Mouse (Mus musculus): ENCODE data around the gene Aloxe3. TPM values are rescaled to one million over a fixed set of nuclear protein-coding genes. Genes with fewer than 3 reads are reported as not detected.

The Aloxe3 gene
- polyA plus RNA-seq, 1 experiment: not detected

- no peak overlapping the region for H3K4me3 ChIP-seq (ENCODE audit: insufficient read depth, low read depth, low read length)
- no peaks in the 10 kb centered on the region for H3K4me1 ChIP-seq (ENCODE audit: control insufficient read depth, insufficient read depth, insufficient read length, low read length)
- no peak overlapping the region for H3K27ac ChIP-seq (replicated peaks; ENCODE audit: low read depth, low read length)
These were observed 21.9 kb downstream of the Aloxe3 start for GRCm38 (mm10) chr11:69147546-69147945.

DNA sequence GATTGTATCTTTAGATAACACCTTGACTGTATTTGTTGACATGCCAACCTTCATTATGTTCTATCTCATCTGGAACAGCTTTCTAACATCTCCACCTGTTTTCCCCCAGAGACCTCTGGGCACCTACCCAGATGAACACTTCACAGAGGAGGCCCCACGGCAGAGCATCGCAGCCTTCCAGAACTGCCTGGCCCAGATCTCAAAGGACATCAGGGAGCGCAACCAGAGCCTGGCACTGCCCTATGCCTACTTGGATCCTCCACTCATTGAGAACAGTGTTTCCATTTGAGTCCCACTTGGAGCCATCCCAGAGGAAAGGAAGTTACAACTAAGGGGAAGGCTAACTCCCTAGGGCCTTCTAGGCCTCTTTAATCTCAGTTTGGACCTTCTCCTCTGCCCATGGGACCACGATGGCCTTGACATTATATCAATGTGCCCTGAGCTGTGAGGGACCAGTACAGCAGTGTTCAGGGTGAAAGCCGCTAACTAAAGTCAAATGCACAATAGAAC lies 22.8 kb downstream of the Aloxe3 start:
- Histone ChIP-seq H3K27ac (replicated peaks; ENCODE audit: low read depth, low read length) (no peak overlapping the region), H3K4me3 (ENCODE audit: insufficient read depth, low read depth, low read length) (no peak overlapping the region), H3K4me1 (ENCODE audit: control insufficient read depth, insufficient read depth, insufficient read length, low read length) (no peaks in the 10 kb centered on the region)

DNA sequence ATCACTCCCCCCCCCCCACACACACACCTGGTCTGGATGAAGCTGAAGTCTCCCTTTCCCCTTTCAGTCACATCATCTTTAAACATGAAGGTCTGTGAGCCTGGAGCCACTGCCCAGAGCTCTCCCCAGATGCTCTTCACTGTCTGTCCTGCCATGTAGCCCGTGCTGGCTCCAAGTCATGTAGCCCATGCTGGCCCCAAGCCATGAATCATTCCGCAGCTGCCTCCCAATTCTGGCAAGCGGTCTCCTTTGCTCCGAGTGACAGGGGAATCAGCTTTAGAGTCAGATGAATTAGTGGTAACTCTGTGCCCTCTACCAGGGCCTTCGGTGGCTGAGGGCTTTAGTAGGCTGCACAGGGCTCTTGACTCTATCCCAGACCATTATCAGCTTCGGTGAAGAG lies 24.0 kb downstream of the Aloxe3 start:
- Histone ChIP-seq H3K4me1 (ENCODE audit: control insufficient read depth, insufficient read depth, insufficient read length, low read length) (no peaks in the 10 kb centered on the region), H3K27ac (replicated peaks; ENCODE audit: low read depth, low read length) (no peak overlapping the region), H3K4me3 (ENCODE audit: insufficient read depth, low read depth, low read length) (no peak overlapping the region)

DNA sequence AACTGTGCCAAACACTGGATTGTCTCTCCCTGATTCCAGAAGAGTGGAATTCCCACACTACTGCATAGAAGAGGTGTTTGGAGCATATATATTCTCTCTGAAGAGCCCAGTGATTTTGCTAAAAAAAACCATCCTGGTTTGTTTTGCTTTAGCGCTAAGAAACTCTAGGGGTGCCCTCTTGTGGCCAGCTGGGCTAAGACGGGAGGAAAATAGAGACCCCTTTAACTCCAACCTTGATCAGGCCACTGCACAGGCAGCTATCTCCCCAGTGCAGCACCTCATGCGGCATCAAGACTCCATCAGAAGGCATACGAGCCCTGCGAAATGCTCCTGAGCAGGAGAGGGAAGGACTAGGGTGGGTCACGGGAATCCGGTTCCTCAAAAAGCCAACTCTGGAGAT lies 24.7 kb downstream of the Aloxe3 start:
- no peak overlapping the region for H3K27ac ChIP-seq (replicated peaks; ENCODE audit: low read depth, low read length)
- no peak overlapping the region for H3K4me3 ChIP-seq (ENCODE audit: insufficient read depth, low read depth, low read length)
- H3K4me1 ChIP-seq (ENCODE audit: control insufficient read depth, insufficient read depth, insufficient read length, low read length): no peaks in the 10 kb centered on the region

DNA sequence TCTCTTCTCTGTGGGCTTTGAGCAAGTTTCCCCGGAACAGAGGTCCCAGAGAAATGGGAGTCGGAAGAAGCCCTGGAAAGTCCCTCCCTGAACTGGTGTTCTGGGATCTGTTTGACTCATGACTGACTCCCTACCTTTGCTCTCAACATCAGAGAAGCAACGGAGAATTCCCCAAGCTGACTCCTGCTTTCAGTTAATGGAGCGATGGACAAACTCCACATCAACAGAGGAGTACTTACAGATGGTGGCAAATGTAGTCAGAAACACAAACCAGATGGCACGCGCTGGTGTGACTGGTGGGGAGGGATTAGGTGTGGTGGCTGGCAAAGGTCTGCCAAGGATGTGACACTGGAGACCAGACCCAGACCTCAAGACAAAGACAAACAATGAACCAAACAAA lies 25.3 kb downstream of the Aloxe3 start:
- H3K27ac ChIP-seq (replicated peaks; ENCODE audit: low read depth, low read length): no peak overlapping the region
- H3K4me1 ChIP-seq (ENCODE audit: control insufficient read depth, insufficient read depth, insufficient read length, low read length): no peaks in the 10 kb centered on the region
- H3K4me3 ChIP-seq (ENCODE audit: insufficient read depth, low read depth, low read length): no peak overlapping the region

- H3K4me3 ChIP-seq (ENCODE audit: insufficient read depth, low read depth, low read length): no peak overlapping the region
- no peak overlapping the region for H3K27ac ChIP-seq (replicated peaks; ENCODE audit: low read depth, low read length)
- H3K4me1 ChIP-seq (ENCODE audit: control insufficient read depth, insufficient read depth, insufficient read length, low read length): no peaks in the 10 kb centered on the region
These were observed 28.1 kb downstream of the Aloxe3 start for GRCm38 (mm10) chr11:69153831-69154230.

GRCm38 (mm10) chr11:69155351-69155750 lies 29.7 kb downstream of the Aloxe3 start:
- Histone ChIP-seq H3K4me3 (ENCODE audit: insufficient read depth, low read depth, low read length) (no peak overlapping the region), H3K4me1 (ENCODE audit: control insufficient read depth, insufficient read depth, insufficient read length, low read length) (no peaks in the 10 kb centered on the region), H3K27ac (replicated peaks; ENCODE audit: low read depth, low read length) (no peak overlapping the region)

- Histone ChIP-seq H3K4me3 (ENCODE audit: insufficient read depth, low read depth, low read length) (no peak within 1 kb of the TSS), H3K4me1 (ENCODE audit: control insufficient read depth, insufficient read depth, insufficient read length, low read length) (no peaks in the 10 kb centered on the region), H3K27ac (replicated peaks; ENCODE audit: low read depth, low read length) (no peak within 1 kb of the TSS)
These were observed 31.1 kb downstream of the Aloxe3 start, which contains the start of gene Alox12b for GRCm38 (mm10) chr11:69156800-69157199. TSS of gene Alox12b (plus strand) at chr11:69156989.

DNA sequence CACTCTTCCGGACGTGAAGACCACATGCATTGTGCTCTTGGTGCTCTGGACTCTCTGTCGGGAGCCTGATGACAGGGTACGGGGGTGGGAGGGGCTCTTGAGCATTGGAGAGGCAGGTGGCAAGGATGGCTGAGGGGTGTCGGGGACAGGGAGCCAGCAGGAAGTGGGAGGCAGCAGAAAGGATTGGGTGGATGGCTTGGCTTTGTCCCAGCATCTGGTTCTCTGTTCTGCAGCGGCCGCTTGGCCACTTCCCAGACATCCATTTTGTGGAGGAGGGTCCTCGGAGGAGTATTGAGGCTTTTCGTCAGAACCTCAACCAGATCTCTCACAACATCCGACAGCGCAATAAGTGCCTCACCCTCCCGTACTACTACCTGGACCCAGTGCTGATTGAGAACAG lies 43.6 kb downstream of the Aloxe3 start:
- Histone ChIP-seq H3K4me3 (ENCODE audit: insufficient read depth, low read depth, low read length) (no peak overlapping the region), H3K4me1 (ENCODE audit: control insufficient read depth, insufficient read depth, insufficient read length, low read length) (no peaks in the 10 kb centered on the region), H3K27ac (replicated peaks; ENCODE audit: low read depth, low read length) (no peak overlapping the region)

- H3K27ac ChIP-seq (replicated peaks; ENCODE audit: low read depth, low read length): no peak overlapping the region
- no peaks in the 10 kb centered on the region for H3K4me1 ChIP-seq (ENCODE audit: control insufficient read depth, insufficient read depth, insufficient read length, low read length)
- H3K4me3 ChIP-seq (ENCODE audit: insufficient read depth, low read depth, low read length): no peak overlapping the region
These were observed 45.9 kb downstream of the Aloxe3 start for GRCm38 (mm10) chr11:69171626-69172025.

DNA sequence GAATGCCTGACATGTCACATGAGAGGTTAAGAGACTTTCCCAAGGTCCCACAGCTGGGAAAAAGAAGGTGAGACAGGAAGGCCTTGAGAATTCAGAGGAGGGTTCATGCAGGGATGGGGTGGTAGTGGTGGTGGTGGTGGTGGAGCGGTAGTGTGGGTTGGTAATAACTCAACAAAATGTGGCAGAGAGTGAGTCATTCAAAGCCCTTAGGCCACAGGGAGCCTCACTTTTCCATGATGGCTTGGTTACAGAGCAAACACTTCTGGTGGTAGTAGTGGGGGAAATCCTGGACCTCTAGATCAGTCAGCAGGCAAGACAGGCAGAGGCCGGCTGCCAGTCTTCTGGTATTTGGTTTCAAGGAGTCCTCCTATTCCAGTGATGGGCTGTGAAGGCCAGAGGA lies 46.9 kb downstream of the Aloxe3 start:
- no peaks in the 10 kb centered on the region for H3K4me1 ChIP-seq (ENCODE audit: control insufficient read depth, insufficient read depth, insufficient read length, low read length)
- no peak overlapping the region for H3K27ac ChIP-seq (replicated peaks; ENCODE audit: low read depth, low read length)
- no peak overlapping the region for H3K4me3 ChIP-seq (ENCODE audit: insufficient read depth, low read depth, low read length)

DNA sequence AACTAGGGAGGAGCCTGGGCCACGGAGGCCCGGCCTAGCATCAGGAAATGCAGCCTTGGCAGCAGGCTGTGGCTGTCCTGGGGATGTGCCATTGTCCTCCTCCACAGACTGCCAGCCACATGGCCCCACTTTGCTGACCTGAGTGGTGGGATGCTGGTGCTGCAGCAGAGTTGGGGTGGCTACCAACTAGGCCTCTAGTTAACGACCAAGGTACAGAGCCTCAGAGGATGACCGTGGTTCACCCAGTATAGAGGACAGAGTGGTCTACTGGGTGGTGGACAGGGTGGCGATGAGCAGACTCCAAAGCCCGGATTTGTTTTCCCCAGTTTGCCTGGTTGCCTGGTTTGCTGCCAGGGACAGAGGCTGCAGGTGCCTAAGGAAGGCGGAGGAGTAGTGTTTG lies 49.0 kb downstream of the Aloxe3 start:
- H3K4me1 ChIP-seq (ENCODE audit: control insufficient read depth, insufficient read depth, insufficient read length, low read length): no peaks in the 10 kb centered on the region
- no peak overlapping the region for H3K27ac ChIP-seq (replicated peaks; ENCODE audit: low read depth, low read length)
- H3K4me3 ChIP-seq (ENCODE audit: insufficient read depth, low read depth, low read length): no peak overlapping the region

- H3K27ac ChIP-seq (replicated peaks; ENCODE audit: low read depth, low read length): no peak overlapping the region
- H3K4me3 ChIP-seq (ENCODE audit: insufficient read depth, low read depth, low read length): no peak overlapping the region
- H3K4me1 ChIP-seq (ENCODE audit: control insufficient read depth, insufficient read depth, insufficient read length, low read length): no peaks in the 10 kb centered on the region
These were observed 52.8 kb downstream of the Aloxe3 start for GRCm38 (mm10) chr11:69178525-69178924.

GRCm38 (mm10) chr11:69179512-69179911 lies 53.8 kb downstream of the Aloxe3 start:
- H3K4me3 ChIP-seq (ENCODE audit: insufficient read depth, low read depth, low read length): no peak overlapping the region
- H3K4me1 ChIP-seq (ENCODE audit: control insufficient read depth, insufficient read depth, insufficient read length, low read length): no peaks in the 10 kb centered on the region
- no peak overlapping the region for H3K27ac ChIP-seq (replicated peaks; ENCODE audit: low read depth, low read length)

DNA sequence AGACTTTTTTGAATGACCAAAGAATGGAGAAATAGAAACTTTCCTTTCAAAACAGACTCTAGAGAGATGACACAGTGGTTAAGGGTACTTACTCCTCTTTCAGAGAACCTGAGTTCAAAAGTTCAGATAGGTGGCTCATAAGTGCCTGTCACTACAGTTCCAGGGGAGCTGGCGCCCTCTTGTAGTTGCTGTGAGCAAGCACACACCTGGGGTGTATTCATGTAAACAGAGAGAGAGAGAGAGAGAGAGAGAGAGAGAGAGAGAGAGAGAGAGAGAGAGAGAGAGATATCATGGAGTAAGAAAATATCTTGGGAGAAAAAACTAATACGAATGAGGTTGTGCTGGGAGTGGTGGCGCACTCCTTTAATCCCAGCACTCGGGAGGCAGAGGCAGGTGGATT lies 54.4 kb downstream of the Aloxe3 start:
- H3K4me3 ChIP-seq (ENCODE audit: insufficient read depth, low read depth, low read length): no peak overlapping the region
- H3K4me1 ChIP-seq (ENCODE audit: control insufficient read depth, insufficient read depth, insufficient read length, low read length): no peaks in the 10 kb centered on the region
- H3K27ac ChIP-seq (replicated peaks; ENCODE audit: low read depth, low read length): no peak overlapping the region

DNA sequence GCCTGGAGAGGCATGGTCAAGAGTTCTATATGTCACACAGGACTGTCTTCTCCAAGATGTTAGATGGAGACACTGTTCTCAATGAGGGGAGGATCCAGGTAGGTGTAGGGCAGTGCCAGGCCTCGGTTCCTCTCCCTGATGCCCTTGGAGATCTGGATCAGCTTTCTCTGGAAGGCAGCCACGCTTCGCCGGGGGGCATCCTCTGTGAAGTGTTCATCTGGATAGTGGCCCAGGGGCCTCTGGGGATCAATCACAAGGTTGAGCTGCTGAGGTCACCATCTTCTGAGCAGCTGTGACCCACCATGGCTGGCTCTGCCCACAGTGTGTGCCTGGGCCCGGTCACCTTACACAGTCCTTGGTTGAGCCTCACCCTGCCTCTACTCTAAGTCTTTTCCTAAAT lies 59.3 kb downstream of the Aloxe3 start:
- Histone ChIP-seq H3K4me3 (ENCODE audit: insufficient read depth, low read depth, low read length) (no peak overlapping the region), H3K27ac (replicated peaks; ENCODE audit: low read depth, low read length) (no peak overlapping the region), H3K4me1 (ENCODE audit: control insufficient read depth, insufficient read depth, insufficient read length, low read length) (no peaks in the 10 kb centered on the region)

GRCm38 (mm10) chr11:69185936-69186335 lies 60.2 kb downstream of the Aloxe3 start:
- no peak overlapping the region for H3K27ac ChIP-seq (replicated peaks; ENCODE audit: low read depth, low read length)
- H3K4me3 ChIP-seq (ENCODE audit: insufficient read depth, low read depth, low read length): no peak overlapping the region
- H3K4me1 ChIP-seq (ENCODE audit: control insufficient read depth, insufficient read depth, insufficient read length, low read length): no peaks in the 10 kb centered on the region

Data from brown adipose tissue, adult 24 weeks (tissue).